Mouse (Mus musculus): ENCODE measurements around the gene Borcs8.
A peak's percentile ranks its signal among the peaks of the same experiment; 100 is the strongest.

Gene Borcs8

DNA sequence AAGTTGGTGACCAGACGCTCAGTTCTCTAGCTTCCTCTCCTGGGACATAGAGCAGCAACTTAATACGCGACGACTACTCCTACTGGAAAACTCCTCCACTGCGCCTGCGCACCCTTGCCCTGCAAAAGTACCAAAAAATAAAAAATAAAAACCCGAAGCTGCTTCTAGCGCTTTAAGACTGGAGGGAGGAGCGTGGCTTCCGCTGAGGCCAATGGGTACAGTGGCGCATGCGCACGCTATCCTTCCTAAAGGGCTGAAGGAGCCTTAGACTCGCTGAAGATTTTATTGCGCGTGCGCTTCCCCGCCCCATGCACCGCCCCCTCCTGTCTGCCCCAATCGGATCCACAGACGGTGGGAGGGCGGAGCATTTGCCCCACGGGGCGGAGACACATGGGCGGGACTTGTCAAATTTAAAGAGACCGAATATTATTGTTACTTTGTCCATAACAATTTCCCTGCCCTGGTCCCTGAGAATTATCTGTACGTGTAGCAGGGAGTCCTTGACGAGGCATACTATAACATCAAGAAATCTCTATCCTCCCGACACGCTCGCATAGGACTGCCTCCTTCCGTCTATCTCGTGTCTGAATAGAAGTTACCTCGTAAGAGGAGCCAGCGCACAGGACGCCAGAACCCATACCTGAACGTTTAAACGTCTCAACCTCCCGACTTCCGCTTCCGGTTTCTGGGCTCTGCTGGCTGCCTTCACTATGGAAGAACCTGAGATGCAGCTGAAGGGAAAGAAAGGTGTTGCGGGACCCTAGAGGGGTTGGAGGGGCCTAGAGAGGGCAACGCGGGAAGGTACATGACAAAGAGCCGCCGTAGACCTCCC lies at the start of gene Borcs8, which contains the start of the genes Rfxank and Mef2b:
TSS of gene Borcs8 (plus strand) at position 474 of the 832 bp plus-strand sequence.
TSS of gene Rfxank (minus strand) at position 129 of the 832 bp plus-strand sequence.
TSS of gene Mef2b (plus strand) at position 686 of the 832 bp plus-strand sequence.
- ATAC-seq (ENCODE audit: low TSS enrichment) = peak; percentile 93

DNA sequence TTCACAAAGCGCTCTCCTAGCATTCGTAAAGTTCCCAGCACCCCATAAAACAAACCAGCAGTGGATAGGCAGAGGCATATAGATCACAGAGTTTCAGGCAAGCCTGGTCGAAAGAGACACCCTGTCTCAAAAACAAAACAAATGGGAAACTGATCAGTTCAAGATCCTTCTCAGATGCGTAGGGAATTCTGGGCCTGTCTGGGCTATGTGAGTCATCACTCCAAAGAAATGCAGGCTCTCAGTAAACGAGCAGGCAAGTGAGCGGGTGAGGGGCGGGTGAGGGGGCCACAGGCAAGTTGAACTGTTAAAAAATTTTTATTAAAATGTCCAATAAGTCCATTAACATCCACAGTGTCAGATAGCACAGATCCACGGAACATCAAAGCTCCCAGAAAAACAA lies 46.5 kb upstream of the Borcs8 start:
- ATAC-seq (ENCODE audit: low TSS enrichment) = 0 out of 2 replicates have a peak, but pooled peaks have one; percentile 25

DNA sequence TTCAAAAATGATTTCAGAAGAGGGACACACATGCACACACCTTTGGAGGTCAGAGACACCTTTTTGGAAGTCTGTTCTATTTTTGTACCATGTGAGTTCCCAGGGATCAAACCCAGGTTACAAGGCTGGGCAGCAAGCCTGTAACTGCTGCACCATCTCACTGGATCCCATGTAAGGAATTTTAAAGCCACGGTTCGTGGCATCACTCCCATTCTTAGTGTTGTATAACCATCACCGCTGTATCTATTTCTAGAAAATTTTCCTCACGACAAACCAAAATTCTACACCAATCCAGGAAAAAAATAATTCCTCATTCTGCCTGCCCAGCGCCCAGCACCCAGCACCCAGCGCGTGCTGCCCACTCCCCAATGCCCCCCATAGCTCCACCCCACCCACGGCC lies 40.0 kb upstream of the Borcs8 start:
- ATAC-seq (ENCODE audit: low TSS enrichment) = peak; percentile 62

DNA sequence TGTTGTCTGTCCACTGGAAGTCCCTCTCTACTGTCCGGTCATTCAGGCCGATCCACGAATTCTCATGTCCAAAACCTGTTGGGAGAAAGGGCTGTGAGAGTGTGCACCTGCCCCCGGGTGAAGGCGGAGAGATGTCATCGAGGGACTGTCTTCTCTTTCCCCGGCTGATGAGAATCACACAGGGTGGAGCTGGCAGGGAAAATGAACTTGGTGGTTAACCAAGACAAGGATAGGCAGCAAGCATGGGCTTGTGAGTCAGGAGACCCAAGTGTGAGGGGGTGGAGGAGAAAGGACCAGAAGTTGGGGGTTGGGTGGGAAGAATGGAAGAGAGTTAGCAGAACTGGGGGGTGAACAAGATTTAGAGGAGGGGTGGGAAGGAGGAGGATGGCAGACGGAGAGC lies 39.1 kb upstream of the Borcs8 start:
- ATAC-seq (ENCODE audit: low TSS enrichment) = peak; percentile 50

DNA sequence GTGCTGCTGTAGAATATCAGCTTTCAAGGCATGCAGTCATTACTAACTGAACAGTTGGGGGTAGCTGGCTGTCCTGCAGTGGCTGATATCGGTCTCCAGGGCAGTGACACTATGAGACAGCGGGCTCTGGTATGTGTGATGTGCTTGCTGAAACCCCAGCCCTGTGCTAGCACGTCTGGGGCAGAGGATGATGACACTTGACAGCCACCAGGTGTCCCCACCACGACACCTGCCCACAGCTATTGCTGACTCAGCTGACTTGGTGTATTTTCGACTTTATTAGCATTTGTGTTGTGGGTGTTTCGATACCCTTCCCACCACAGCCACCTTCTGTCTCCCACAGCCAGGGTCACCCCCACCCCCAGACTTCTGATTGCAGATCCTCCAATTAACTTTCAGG lies 34.8 kb upstream of the Borcs8 start:
- ATAC-seq (ENCODE audit: low TSS enrichment) = peak; percentile 26

DNA sequence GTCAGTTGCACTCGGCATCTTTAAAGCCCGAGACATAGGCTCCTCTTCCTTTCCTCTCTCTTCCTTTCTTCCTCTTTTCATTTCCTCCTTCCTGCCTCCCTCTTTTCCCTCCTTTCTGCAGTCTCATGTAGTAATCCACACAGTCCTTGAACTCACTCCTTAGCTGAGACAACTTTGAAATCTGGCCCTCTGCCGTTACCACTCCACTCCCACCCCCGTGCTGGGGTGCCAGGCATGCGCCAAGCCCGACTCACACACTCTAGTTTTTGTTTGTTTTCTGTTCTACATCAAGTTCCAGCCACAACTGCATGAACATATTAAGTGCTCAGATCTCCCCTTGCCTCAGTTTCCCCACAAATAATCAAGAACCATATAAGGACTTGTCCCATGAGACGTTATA lies 34.4 kb upstream of the Borcs8 start:
- peak; percentile 5; the same call in 1 of the 2 replicates for ATAC-seq (ENCODE audit: low TSS enrichment)

DNA sequence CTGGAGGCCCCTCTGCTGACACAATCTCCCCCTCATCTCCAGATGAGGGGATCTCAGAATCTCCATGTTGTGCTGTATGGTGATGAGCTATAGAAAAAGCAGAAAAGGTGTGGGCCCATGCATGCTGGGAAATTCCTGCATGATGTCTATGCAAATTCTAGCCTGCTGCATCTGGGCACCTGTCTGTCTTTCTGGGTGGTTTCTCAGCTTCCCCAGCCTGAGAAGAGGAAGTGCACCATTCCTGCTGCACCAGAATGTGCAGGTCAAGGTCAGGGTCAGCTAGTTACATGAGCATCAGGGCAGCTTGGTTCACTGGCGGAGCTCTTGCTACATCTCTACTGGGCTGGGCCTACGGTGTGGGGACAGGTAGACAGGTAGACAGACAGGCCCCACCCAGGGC lies 28.8 kb upstream of the Borcs8 start:
- ATAC-seq (ENCODE audit: low TSS enrichment) = no peak

DNA sequence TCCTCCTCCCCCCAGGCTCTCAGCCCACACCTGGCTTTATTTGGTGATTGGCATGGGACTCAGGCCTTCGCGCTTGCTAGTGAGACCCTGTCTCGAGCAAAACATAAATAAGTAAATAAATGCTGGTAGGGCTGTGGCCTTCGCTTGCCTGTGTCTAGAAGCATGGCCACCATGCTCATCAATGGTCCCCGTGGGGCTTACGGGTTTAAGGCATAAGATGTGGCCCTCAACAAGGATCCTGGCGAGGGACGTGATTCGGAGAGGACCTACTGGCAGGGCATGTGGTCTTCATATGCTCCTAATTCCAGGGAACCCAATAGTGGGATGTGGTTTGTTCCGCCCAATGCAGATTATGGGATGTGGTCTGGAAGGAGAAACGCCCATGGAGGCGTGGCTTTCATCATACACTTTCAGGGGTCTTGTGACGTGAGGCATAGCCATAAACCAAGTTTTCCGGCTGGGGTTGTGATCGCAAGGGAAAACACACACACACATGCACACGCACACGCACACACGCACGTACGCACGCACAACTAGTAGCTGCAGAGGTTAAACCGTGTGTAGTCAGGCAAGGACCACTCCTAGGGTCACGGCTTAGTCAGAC lies 28.0 kb upstream of the Borcs8 start:
- ATAC-seq (ENCODE audit: low TSS enrichment) = no peak

DNA sequence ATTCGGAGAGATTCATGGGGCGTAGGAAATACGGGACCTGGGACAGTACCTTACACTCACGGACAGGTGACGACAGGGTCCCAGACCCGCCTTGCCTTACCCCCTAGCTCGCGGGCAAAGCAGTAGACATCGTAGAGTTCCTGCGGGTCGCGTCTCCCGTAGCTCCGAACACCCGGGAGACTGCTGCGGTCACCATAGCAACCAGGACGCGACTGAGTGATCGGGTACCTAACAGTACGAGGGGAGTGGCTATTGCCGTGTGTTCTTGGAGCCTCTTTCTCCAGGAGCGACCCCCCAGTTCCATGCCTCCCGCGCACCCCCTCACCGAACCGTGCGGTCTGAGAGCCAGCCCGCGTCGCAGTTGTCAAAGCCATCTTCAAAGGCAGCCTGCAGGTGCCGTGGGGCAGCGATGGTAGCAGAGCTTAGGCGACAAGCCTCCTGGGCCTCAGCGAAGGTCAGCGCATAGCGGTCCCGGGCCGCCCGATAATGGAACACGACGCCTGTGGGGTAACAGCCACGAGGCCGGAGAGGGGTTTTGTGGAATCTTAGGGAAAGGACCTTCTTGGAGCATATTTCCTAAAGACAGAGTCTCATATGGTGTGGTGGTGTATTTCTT lies 26.8 kb upstream of the Borcs8 start:
- ATAC-seq (ENCODE audit: low TSS enrichment) = no peak

DNA sequence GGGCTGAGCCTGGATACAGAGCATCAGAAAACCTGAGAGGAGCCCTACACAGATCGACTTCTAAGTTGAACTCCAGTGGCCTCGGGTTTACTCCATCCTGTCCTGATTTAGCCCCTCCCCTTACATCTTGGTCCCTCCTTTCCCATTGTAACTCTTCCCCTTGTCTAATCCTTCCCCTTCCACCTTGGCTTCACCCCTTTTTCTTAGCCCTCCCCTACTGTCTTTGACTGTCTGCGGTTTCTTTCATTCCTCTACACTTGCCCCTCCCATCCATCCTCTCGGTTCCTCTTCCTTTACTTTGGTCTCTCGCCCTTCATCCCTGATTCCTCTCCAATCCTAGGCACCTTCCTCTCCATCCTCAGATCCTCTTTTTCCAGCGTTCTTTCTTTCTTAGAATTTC lies 24.8 kb upstream of the Borcs8 start:
- ATAC-seq (ENCODE audit: low TSS enrichment) = no peak

DNA sequence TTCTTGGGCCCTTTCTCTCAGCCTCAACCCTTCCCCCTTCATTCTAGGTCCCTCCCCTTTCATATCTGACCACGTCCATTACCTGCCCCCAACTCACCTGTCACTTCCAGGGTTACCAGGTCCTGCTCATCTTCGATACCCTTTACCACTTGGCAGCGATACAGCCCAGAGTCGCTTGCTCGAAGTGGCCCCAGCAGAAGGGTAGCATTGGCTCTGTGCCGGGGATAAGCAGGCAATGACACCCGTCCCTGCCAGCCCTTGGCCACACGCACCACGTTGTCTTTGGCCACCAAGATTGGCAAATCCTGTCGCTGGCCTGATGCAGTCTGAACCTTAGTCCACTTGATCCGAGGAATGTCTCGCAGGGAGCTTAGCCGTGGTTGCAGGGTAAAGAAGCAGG lies 24.4 kb upstream of the Borcs8 start:
- ATAC-seq (ENCODE audit: low TSS enrichment) = no peak

DNA sequence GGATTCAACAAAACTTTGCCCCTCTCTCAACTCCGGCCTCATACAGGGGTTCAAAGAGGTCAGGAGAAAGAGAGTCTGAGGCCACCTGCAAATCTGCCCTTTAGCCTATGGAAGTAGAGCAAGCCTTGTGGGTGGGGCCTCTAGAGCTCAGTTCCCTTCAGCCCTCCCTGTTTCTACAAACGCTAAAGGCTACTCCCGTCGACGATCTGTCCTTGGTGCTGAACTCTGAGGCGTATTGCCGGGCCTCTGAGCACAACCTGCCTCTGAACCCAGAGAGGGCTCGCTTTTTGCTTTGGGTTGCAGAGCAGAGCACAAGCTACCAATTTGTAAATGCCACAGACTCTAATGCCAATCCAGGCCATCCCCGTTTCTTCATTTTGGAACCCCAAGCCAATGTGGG lies 21.7 kb upstream of the Borcs8 start:
- ATAC-seq (ENCODE audit: low TSS enrichment) = no peak

DNA sequence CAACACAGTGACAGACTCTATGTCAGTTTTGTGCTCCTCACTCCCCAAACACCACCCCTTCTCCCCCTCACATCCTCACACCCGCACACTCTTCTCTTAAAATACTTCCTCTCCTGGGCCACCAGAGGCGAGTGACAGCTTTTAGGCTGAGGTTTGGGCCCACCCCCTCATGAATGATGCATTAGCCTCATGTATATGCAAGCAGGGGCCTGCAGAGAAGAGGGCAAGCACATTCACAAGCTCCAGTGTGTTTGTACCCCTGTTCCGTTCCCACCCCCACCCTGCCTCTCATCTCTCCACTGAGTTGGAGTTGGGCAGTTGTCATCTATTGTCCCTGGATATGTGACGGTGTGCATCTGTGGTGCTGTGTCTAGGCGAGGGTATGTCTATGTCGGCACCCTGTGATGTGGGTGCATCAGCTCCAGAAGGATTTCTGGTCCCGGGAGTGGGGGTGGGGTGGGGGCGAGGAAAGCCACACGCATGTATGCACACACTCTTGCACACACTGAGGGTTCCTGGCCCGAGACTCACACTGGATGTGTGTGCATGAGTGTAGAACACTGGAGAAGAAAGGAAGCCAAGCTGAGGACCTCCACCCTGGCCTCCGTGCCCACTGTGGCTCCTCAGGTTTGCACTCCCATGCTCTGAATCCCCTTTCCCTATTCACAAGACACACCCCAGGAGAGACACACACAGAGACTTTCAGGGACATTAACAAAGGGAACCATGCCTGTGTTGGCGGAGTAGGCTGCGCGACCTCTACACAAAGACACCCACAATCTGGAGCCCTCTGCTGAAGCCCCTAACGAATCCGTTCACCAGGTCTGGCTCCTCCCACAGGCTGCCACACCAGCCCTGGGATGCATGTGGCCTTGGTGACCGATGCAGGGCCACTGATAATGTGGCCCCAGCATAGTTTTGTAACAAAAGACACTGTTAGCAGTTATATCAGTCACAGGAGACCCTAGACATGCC lies 20.3 kb upstream of the Borcs8 start:
- peak; percentile 80 for ATAC-seq (ENCODE audit: low TSS enrichment)

DNA sequence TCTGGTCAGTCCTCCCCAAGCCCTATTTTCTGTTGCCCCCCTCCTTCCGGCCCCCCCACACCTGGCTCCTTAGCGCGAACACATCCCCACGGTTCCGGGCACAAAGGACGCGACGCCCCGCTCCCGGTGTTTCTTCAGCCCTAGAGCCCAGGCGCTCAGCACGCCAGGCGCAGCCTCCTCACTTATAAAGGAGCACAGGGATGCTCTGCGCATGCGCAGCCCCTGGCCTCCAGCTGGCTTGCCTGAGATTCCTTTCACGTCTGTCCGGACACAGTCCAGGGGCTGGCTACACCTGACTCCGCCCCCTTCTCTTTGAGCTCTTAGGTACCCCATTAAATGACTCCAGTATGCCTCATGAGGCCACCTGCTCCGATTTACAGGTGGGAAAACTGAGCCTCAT lies 18.6 kb upstream of the Borcs8 start, which contains the start of gene Ncan:
TSS of gene Ncan (minus strand) at position 207 of the 400 bp plus-strand sequence.
- ATAC-seq (ENCODE audit: low TSS enrichment) = peak; percentile 53

DNA sequence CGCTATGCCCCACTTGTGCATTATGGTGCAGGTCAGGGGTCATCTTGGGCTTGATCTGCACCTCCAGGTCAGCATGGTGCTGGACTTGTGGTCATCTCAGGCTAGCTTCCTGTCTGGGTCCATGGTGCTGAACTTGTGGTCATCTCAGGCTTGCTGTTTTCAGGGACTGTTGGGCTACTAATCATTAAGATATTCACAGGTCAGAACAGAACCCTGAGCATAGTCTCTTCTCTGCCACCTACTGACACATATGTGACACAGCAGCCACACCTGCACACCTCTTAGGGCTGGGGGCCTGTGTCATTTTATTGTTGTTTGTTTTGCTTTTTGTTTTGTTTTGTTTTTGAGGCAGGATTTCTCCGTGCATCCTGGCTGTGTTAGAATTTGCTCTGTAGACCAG lies 16.4 kb upstream of the Borcs8 start:
- no peak for ATAC-seq (ENCODE audit: low TSS enrichment)

DNA sequence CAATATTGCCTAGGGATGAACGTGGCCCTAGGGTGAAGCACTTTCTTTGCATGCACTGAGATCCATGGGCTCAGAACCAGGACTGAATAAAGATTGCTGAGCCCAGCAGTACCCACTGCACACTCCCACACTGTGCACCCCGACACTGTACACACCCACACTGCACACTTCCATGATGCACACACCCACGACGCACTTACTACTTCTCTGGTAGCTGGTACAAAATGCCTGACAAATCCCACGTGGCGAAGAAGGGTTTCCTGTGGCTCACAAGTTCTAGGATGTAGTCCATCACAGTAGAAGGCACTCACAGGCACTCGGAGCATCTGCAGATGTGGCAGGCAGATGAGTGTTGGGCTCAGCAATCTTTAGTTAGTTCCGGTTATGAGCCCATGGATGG lies 14.3 kb upstream of the Borcs8 start:
- ATAC-seq (ENCODE audit: low TSS enrichment) = peak; percentile 58; the same call in 1 of the 2 replicates

DNA sequence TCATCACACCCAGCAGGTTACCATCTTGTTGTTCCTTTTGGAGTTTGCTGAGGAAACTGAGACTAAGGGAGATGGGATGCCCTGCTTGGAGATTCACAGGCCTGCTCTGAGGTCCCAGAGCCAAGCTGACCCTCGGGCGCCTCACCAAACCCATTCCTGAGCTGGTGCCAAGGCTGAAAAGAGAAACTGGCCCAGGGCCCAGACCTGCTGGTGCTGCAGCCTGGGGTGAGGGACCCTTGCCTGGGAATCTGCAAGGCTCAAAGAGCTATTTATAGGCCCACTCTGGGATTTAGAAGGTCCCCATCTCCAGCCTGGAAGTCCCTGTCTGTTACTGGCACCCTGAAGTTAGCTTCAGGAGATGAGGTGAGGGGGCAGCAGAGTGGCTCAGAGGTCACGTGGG lies 10.9 kb upstream of the Borcs8 start:
- ATAC-seq (ENCODE audit: low TSS enrichment) = no peak

DNA sequence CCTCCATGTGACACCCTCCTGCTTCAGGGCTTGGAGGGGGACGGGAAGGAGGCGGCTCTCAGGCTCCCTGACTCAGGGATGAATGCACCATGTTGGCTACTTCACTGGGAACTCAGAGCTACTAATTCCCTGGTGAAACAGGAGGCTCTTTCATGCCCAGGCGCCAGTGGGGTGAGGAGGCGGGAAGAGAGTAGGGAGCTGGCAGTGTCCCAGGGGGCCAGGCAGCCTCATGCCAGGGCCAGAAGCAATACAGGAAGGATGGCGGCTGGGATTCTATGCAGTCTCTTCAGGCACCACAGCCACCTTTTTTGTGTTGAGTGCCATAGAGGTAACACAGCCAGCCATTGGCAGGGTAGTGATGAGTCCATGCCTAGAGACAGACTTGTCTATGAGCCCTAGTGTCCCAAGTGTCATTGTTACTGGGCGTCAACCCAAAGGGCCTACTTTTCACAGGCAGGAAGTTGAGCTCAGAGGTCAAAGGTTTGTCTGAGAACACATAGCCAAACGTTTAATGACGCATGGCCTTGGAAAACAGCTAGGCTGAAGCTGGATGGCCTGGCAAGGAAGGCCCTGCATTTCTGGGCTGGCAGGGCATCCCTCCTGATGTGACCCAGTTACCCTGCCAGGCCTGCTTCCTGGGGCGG lies 9.9 kb upstream of the Borcs8 start:
- peak; percentile 42 for ATAC-seq (ENCODE audit: low TSS enrichment)

DNA sequence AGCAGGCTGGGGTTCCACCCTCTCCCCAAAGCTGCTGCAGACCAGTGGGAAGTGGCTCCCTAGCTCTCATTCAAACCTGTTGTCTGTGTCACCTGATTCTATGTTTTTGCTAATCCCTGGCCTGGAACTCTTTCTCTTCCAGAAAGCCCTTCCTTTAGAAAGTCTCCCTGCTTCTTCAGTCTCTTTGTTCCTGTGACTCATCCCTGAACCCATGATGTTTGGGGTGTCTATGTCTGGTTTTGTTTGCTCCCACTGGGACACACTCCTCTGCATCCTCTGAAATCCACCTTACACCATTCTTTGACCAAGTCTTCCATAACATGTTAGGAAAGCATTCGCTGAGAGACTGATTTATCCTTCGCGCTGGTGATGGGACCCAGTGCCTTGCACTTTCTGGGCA lies 9.2 kb upstream of the Borcs8 start:
- no peak for ATAC-seq (ENCODE audit: low TSS enrichment)

DNA sequence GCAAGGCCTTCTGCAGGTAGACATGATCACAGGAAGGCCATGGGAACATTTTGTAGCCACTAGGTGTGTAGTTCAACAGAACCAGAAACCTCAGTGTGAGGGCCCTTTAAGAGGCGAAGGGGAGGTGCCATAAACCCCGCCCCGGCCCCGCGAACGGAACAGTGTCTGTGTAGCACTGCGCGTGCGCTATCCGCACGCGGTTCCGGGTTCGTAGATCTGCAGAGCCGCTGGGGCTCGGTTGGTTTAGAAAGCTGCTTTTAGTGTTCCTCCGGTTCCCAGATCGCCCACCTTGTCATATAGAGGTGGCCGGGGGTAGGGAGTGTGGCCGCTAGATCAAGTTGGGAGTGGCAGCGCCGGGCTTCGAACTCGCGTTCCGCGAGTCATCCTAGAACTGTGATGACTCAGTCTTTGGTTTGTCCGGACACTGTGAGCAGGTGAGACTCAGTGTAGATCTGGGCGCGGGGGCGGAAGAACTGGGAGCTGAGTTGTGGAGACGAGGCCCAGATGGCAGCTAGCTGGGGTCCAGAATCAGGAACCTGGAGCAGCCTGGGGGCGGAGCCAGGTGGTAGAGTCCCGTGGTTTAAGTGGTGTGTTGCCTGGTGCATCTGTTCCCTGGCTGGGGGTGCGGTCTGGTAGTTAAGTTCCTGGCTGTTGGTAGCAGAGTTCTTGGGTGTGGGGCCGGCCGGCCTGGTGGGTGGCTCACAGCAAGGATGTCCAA lies 8.0 kb upstream of the Borcs8 start, which contains the start of gene Nr2c2ap:
TSS of gene Nr2c2ap (plus strand) at position 168 of the 718 bp plus-strand sequence.
- peak; percentile 81 for ATAC-seq (ENCODE audit: low TSS enrichment)
